Mouse (Mus musculus): ENCODE measurements around the gene Tns1.
A peak's percentile ranks its signal among the peaks of the same experiment; 100 is the strongest.

Gene Tns1

GRCm38 (mm10) chr1:74012706-74013105 lies 111.5 kb downstream of the Tns1 start:
- DNase-seq (ENCODE audit: low spot score), result no peak

DNA sequence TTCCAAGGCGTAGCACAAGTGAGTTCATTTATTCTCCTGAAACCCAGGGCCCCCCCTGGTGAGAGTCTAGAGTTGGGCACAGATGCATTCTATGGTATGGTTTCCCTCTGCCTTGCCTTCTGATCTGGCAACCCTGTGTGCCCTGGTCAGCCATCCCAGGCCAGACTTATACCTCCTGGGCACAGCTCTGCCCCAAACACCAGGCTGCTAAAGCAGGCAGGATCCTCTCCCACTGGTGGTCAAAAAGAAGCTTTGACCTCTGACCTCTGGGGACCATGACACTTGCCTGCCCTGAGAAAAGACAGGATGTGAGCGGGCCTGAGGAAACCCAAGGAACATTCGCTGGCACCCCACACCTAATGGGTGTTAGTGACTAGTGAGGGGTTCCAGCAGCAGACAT lies 114.8 kb downstream of the Tns1 start:
- DNase-seq (ENCODE audit: low spot score), result no peak

GRCm38 (mm10) chr1:74008966-74009365 lies 115.3 kb downstream of the Tns1 start:
- no peak for DNase-seq (ENCODE audit: low spot score)

DNA sequence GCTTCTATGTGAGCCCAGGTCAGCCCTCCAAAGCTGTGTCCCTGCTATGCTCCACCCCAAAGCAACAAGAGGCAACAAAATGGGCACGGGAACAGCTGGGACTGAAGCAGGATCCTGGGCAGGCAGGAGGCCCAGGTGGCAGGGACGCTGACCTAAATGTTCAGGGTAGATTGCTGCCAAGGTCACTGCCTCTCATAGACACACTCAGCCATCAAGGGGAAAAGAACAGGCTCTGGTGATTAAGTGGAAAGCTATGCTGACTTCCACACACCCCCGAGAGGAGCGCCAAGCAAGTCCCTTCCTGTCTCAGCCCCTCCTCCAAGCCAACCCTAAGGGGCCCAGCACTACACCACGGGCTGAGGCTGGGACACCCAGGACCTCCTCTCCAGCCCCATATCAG lies 115.8 kb downstream of the Tns1 start:
- no peak for DNase-seq (ENCODE audit: low spot score)

- no peak for DNase-seq (ENCODE audit: low spot score)
These were observed 116.7 kb downstream of the Tns1 start for GRCm38 (mm10) chr1:74007398-74008050.

DNA sequence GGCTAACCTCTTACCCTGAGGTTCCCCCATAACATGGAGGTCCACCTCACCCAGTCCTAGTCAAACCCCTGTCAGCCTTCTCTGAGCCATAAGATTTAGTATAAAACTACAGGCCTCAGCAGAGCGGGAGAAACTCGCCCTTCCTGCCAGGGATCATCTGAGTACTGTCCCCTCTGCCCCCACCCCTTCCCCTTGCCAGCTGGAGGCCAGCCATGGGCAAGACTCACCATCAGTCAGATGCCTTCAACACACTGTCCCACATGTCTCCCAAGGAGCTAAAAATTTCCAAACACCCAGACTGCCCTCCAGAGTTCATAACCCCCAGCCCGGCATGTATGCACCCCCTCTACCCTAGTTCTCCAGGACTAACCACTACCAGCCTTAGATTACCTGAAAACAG lies 119.2 kb downstream of the Tns1 start:
- DNase-seq (ENCODE audit: low spot score), result no peak

- DNase-seq (ENCODE audit: low spot score), result no peak
These were observed 120.5 kb downstream of the Tns1 start for GRCm38 (mm10) chr1:74003723-74004122.

DNA sequence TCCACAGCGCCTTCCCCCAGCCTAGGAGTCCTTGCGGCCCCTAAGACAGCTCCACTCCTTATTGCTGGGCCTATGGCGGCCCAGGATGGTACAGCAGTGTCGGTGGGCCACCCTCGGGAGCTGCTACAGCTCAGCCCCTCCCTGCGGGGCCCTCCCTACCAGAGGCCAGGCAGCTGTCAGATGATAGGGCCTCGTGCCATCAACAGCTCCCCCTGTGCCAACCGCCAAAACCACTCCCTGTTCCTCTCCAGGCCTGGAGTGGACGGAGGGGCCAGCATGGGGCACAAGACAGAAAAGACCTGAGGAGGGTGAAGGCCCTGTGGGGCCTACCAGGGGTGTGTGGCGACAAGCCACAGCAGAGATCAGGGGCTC lies 122.8 kb downstream of the Tns1 start:
- DNase-seq (ENCODE audit: low spot score), result no peak

- no peak for DNase-seq (ENCODE audit: low spot score)
These were observed 123.3 kb downstream of the Tns1 start for GRCm38 (mm10) chr1:74000810-74001448.

DNA sequence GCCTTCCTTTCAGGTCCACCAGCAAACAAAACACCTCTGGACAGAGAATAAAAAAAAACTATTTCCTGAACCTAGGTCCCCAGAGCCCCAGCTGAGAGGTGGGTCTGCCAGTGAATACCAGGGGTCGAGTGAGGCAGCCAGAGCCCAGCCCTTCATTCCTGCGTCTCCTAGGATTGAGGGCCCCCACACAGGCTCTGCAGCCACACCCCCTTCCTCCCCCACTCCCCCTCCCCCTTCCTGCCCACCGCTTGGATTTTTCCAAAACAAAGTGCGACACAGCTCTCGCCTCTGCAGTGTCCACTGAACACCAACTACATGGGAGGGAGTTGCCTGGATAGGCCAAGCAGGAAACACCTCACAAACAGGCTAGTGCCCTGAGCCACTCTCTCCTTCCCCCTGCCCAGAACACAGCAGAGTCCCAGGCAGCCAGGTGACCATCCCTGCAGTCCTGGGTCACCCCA lies 124.0 kb downstream of the Tns1 start:
- no peak for DNase-seq (ENCODE audit: low spot score)

DNA sequence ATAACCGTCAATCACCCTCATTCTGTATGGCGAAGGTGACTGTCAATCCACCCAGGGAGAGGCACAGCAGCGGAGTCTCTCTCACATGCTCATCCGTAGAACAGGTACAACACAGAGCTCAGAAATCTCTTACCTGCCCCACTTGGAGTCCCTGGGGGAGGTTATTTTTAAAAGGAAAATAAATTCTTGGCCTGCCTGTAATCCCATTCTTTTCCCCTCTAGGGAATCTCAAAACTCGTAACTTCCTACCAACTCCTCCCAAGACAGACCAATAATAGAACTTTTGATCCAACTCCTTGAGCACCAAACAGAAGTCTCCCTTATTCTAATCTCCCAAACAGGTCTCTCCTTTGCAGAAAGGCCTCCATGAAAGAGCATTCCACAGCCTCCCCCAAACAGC lies 124.7 kb downstream of the Tns1 start:
- no peak for DNase-seq (ENCODE audit: low spot score)

GRCm38 (mm10) chr1:73998925-73999375 lies 125.3 kb downstream of the Tns1 start:
- DNase-seq (ENCODE audit: low spot score), result no peak

DNA sequence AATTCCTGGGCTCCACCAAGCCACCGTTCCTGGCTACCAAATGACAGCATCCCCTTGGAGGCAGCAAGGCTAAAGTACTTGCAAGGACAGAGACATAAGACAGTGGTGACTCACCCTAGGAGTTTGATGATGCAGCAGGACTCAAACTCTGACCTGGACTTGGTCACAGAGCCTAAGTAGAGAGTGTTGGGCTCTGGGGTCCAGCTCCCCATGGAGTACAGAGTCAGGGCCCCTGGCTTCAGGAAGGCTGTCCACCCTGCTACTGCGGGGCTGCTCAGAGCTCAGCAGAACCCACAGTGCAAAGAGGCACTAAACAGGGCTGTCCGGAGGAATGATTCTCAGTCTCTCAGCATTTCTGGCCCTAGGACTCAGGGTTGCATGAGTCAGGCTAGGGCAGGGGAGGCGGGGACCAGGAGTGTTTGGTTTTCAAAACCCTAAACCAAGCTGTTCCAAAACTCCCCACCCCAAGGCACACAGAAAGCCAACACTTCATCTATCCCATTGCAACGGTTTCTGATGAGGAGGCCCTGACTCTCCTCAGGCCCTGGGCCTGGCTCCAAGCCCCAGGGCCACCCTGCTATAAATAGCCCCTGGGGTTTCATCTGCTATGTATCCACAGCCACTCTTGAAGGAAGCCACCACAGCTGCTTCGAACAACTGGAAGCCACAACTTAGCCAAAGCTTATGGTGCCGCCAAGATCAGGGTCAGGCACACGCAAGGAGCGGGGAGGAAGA lies 126.0 kb downstream of the Tns1 start:
- no peak for DNase-seq (ENCODE audit: low spot score)

GRCm38 (mm10) chr1:73997341-73997740 lies 126.9 kb downstream of the Tns1 start:
- no peak for DNase-seq (ENCODE audit: low spot score)

- DNase-seq (ENCODE audit: low spot score), result no peak
These were observed 127.6 kb downstream of the Tns1 start for GRCm38 (mm10) chr1:73996650-73997049.

GRCm38 (mm10) chr1:73996209-73996608 lies 128.0 kb downstream of the Tns1 start:
- peak; percentile 81 for DNase-seq (ENCODE audit: low spot score)

- no peak for DNase-seq (ENCODE audit: low spot score)
These were observed 129.0 kb downstream of the Tns1 start for GRCm38 (mm10) chr1:73995063-73995810.

DNA sequence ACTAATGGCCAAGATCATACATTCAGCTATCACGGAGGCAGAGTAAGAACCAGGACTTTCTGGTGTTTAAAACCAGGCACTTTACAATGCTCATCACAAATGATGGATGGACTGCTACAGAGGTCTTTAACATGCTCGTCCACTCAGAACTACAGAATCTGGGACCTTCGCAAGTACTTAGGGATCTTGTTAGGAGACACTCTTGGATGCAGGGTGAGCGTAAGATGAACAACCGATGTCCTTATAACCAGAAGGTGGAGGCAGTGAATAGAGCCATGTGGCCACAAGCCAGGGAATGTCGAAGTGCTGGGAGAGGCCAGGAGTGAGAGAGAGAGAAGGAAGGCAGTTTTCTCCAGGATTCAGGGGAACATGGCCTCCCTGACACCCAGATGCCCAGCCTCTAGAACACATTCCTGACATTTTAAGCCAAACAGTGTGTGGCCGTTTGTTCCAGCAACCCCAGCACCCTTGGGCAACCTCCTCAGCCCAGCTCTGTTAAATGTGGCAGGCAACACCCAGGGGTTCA lies 130.3 kb downstream of the Tns1 start:
- no peak for DNase-seq (ENCODE audit: low spot score)

DNA sequence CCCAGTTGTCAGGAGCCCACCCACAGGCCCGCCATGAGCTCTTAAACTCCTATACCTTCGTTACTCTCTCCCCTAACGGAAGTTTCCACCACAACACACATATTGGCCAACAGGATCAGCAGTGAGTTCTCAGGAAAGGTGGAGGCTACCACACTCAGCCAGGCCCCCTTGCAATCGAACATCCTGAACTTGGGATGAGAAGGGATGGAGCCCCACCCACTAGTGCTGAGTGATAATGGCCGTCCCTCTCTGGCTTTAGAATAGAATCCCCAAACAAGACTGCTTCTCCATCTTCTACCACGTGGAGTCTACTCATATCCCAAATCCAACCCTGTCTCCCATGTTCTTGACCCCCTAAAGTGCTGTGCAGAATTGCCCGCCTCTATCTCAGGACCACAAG lies 131.0 kb downstream of the Tns1 start:
- DNase-seq (ENCODE audit: low spot score), result no peak

- DNase-seq (ENCODE audit: low spot score), result no peak
These were observed 131.9 kb downstream of the Tns1 start for GRCm38 (mm10) chr1:73992201-73992938.

GRCm38 (mm10) chr1:73991226-73991625 lies 133.0 kb downstream of the Tns1 start:
- DNase-seq (ENCODE audit: low spot score), result no peak

GRCm38 (mm10) chr1:73990024-73990423 lies 134.2 kb downstream of the Tns1 start:
- DNase-seq (ENCODE audit: low spot score), result no peak

Data from retina, embryonic 14.5 days (tissue).